Mouse (Mus musculus): ENCODE results near the gene Wipf1. TPM values are rescaled to one million over a fixed set of nuclear protein-coding genes. Genes with fewer than 3 reads are reported as not detected.

Wipf1 gene
- polyA plus RNA-seq, 1 experiment from 2014 or later, result 10.3 TPM

DNA sequence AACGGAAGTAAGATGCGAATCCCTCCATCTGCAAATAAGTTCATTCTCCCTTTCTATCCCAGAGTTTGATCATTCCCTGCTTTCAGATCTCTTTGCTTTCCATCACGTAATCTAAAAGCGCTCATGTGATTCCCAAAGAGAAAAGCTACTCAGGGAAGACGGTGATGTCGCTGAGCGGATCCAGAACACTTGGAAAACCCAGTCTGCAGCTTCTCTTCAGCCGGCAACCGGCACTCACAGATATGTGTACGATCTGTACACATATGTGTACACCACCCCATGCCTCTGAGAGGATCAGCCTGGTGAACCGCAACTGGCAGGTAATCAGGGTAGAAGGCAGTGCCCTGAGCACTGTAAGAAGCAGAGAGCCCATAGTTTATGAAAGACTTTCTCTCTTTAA, 1.6 kb downstream of the Wipf1 start:
- Histone ChIP-seq H3K9me3 (ENCODE audit: control insufficient read depth) (no peaks in the 10 kb centered on the region), H3K4me2 (replicated peaks; ENCODE audit: low read depth) (peak overlapping the region; percentile 90), H3K36me3 (ENCODE audit: control insufficient read depth, insufficient read depth) (no peaks in the 10 kb centered on the region; the same call in 1 of the 2 replicates), H3K27ac (ENCODE audit: low read depth, low read length) (no peak overlapping the region), H3K4me1 (replicated peaks; ENCODE audit: control insufficient read depth, insufficient read depth, low read length) (0 out of 2 replicates have a peak, but pooled peaks cover 16% of the 10 kb centered on the region), H3K4me3 (ENCODE audit: low read depth, low read length) (peak overlapping the region; percentile 81), H3K9ac (ENCODE audit: low read depth, low read length) (peak overlapping the region; percentile 89), H3K27me3 (replicated peaks; ENCODE audit: control insufficient read depth, insufficient read depth, low read length) (no peaks in the 10 kb centered on the region)
- no peak for ATAC-seq
- no peak for TF ChIP-seq CTCF (IDR thresholded peaks at IDR 0.05; ENCODE audit: low read depth)
- 52% methylated on average over 11 of the region's 11 CpGs for WGBS

DNA sequence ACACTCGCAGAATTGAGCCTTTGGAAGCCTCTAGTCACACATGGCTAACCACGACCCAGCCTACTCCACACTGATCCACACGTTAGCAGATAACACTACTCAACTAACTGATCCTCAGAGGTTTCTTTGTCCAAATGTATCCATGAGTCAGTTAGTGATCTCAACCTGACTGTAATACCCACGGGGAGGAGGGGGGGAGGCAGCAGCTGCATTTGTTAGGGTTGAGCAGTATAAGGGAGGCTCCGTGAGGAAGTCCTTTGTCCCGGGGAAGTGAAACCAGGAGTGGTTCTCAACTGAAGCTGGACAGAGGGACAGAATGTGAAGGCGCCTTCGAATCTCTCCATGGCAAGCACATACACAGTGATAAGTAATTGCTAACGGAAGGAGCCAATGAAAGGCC, 2.8 kb downstream of the Wipf1 start:
- TF ChIP-seq CTCF (IDR thresholded peaks at IDR 0.05; ENCODE audit: low read depth), result no peak
- Histone ChIP-seq H3K36me3 (ENCODE audit: control insufficient read depth, insufficient read depth) (no peaks in the 10 kb centered on the region; the same call in 1 of the 2 replicates), H3K4me1 (replicated peaks; ENCODE audit: control insufficient read depth, insufficient read depth, low read length) (0 out of 2 replicates have a peak, but pooled peaks cover 15% of the 10 kb centered on the region), H3K27me3 (replicated peaks; ENCODE audit: control insufficient read depth, insufficient read depth, low read length) (no peaks in the 10 kb centered on the region), H3K9me3 (ENCODE audit: control insufficient read depth) (no peaks in the 10 kb centered on the region), H3K27ac (ENCODE audit: low read depth, low read length) (peak overlapping the region; percentile 8; the same call in 1 of the 2 replicates), H3K4me3 (ENCODE audit: low read depth, low read length) (no peak overlapping the region), H3K9ac (ENCODE audit: low read depth, low read length) (no peak overlapping the region), H3K4me2 (replicated peaks; ENCODE audit: low read depth) (peak overlapping the region; percentile 37)
- 0 out of 2 replicates have a peak, but pooled peaks have one; percentile 14 for ATAC-seq
- 38% methylated on average over 9 of the region's 9 CpGs for WGBS

DNA sequence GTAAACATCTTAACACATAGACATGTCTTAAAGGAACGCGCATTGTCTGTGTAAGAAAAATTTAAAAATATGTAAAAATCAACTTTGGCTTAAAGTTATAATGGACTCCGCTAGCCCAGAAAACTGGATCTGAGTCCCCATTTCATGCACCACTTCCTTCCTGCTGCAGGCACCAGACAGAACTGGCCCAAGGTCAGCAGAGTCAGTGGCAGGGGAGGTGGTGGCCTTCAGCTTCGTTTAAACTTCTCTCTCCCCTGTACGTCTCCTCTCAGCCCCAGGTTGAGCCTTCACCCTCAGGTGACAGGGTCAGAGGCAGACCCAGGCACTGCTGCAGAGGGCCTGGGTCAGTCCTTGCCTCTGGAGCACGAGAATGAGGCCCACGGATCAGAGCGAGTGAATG, 6.6 kb downstream of the Wipf1 start:
- Histone ChIP-seq H3K9me3 (ENCODE audit: control insufficient read depth) (no peaks in the 10 kb centered on the region), H3K4me2 (replicated peaks; ENCODE audit: low read depth) (no peak overlapping the region), H3K9ac (ENCODE audit: low read depth, low read length) (no peak overlapping the region), H3K4me1 (replicated peaks; ENCODE audit: control insufficient read depth, insufficient read depth, low read length) (0 out of 2 replicates have a peak, but pooled peaks cover 10% of the 10 kb centered on the region), H3K36me3 (ENCODE audit: control insufficient read depth, insufficient read depth) (no peaks in the 10 kb centered on the region; the same call in 1 of the 2 replicates), H3K27me3 (replicated peaks; ENCODE audit: control insufficient read depth, insufficient read depth, low read length) (no peaks in the 10 kb centered on the region), H3K27ac (ENCODE audit: low read depth, low read length) (peak overlapping the region; percentile 11; the same call in 1 of the 2 replicates), H3K4me3 (ENCODE audit: low read depth, low read length) (no peak overlapping the region)
- no peak for TF ChIP-seq CTCF (IDR thresholded peaks at IDR 0.05; ENCODE audit: low read depth)
- 60% methylated on average over 8 of the region's 8 CpGs for WGBS
- no peak for ATAC-seq

DNA sequence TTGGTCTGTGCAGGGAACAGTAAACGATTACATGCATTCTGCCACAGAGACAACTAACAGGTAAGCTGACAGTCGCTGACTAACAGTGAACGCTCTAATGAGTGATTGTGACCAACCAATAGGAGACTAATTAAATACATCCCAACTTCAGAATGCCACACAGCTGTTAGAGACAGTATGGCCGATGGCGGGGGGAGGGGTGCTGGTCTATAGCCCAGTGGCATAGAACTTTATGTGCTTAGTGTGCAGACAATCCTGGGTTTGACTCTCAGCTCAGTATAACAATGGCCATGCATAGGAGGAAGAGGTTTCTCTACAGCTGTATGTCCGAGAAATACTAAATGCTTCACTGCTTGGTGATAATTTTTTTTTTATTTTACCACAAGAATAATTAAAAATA, 7.2 kb downstream of the Wipf1 start:
- no peak overlapping the region for H3K4me2 ChIP-seq (replicated peaks; ENCODE audit: low read depth)
- H3K9me3 ChIP-seq (ENCODE audit: control insufficient read depth), result no peaks in the 10 kb centered on the region
- H3K9ac ChIP-seq (ENCODE audit: low read depth, low read length), result no peak overlapping the region
- ATAC-seq, result no peak
- H3K27me3 ChIP-seq (replicated peaks; ENCODE audit: control insufficient read depth, insufficient read depth, low read length), result no peaks in the 10 kb centered on the region
- H3K27ac ChIP-seq (ENCODE audit: low read depth, low read length), result no peak overlapping the region
- WGBS, result 73% methylated on average over 6 of the region's 6 CpGs
- H3K36me3 ChIP-seq (ENCODE audit: control insufficient read depth, insufficient read depth), result no peaks in the 10 kb centered on the region; the same call in 1 of the 2 replicates
- H3K4me3 ChIP-seq (ENCODE audit: low read depth, low read length), result no peak overlapping the region
- TF ChIP-seq CTCF (IDR thresholded peaks at IDR 0.05; ENCODE audit: low read depth), result no peak
- 0 out of 2 replicates have a peak, but pooled peaks cover 8% of the 10 kb centered on the region for H3K4me1 ChIP-seq (replicated peaks; ENCODE audit: control insufficient read depth, insufficient read depth, low read length)

DNA sequence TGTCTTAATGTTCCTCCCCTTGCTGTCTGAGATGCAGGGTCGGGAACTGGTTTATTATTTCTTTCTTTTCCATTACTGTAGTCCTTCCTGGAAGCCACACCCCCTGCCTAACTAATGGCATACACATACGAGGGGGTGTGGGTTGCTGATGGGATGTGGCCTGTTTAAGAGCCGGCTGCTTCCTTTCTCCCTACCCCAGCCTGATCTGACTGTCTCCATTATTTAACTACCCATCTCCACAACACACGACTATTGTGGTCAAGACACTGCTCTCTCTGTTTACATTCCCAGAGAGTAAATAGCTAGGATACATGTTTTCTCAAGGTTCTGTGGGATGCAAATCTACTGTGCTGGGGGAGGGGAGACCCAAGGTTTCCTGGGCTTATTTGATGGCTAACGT, 7.8 kb downstream of the Wipf1 start:
- H3K4me1 ChIP-seq (replicated peaks; ENCODE audit: control insufficient read depth, insufficient read depth, low read length), result 0 out of 2 replicates have a peak, but pooled peaks cover 4% of the 10 kb centered on the region
- H3K36me3 ChIP-seq (ENCODE audit: control insufficient read depth, insufficient read depth), result peaks cover 3% of the 10 kb centered on the region; the same call in 1 of the 2 replicates
- H3K27me3 ChIP-seq (replicated peaks; ENCODE audit: control insufficient read depth, insufficient read depth, low read length), result no peaks in the 10 kb centered on the region
- WGBS, result 16% methylated on average over 5 of the region's 5 CpGs
- no peaks in the 10 kb centered on the region for H3K9me3 ChIP-seq (ENCODE audit: control insufficient read depth)
- H3K4me3 ChIP-seq (ENCODE audit: low read depth, low read length), result no peak overlapping the region
- no peak overlapping the region for H3K4me2 ChIP-seq (replicated peaks; ENCODE audit: low read depth)
- ATAC-seq, result no peak
- no peak overlapping the region for H3K27ac ChIP-seq (ENCODE audit: low read depth, low read length)
- no peak for TF ChIP-seq CTCF (IDR thresholded peaks at IDR 0.05; ENCODE audit: low read depth)
- H3K9ac ChIP-seq (ENCODE audit: low read depth, low read length), result no peak overlapping the region

DNA sequence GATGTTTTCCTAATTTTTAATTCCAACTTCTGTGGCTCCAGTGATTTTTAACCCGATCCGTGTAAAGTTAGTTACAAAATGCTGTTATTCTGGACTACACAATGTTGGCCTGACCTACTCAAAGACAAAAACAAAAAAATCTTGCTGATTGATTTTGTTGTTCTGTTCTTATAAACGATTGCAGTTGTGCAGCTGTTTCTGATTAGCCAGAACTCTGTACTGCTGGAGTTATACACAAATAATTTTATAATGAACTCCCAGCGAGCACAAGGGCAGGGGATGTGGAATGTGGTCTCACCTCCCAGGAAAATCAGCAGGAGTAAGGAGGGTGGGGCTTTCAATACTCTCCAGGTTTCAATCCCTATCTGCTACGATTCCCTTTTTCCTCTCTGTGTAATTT, 10.6 kb downstream of the Wipf1 start:
- TF ChIP-seq CTCF (IDR thresholded peaks at IDR 0.05; ENCODE audit: low read depth), result no peak
- no peak for ATAC-seq
- no peaks in the 10 kb centered on the region for H3K27me3 ChIP-seq (replicated peaks; ENCODE audit: control insufficient read depth, insufficient read depth, low read length)
- H3K4me1 ChIP-seq (replicated peaks; ENCODE audit: control insufficient read depth, insufficient read depth, low read length), result 0 out of 2 replicates have a peak, but pooled peaks cover 3% of the 10 kb centered on the region
- no peak overlapping the region for H3K9ac ChIP-seq (ENCODE audit: low read depth, low read length)
- peaks cover 9% of the 10 kb centered on the region for H3K36me3 ChIP-seq (ENCODE audit: control insufficient read depth, insufficient read depth)
- no peak overlapping the region for H3K4me2 ChIP-seq (replicated peaks; ENCODE audit: low read depth)
- H3K27ac ChIP-seq (ENCODE audit: low read depth, low read length), result no peak overlapping the region
- WGBS, result 70% methylated on average over 5 of the region's 5 CpGs
- H3K9me3 ChIP-seq (ENCODE audit: control insufficient read depth), result no peaks in the 10 kb centered on the region
- no peak overlapping the region for H3K4me3 ChIP-seq (ENCODE audit: low read depth, low read length)
